Mouse (Mus musculus): Measurements from ENCODE around the gene B4galt5.

DNA sequence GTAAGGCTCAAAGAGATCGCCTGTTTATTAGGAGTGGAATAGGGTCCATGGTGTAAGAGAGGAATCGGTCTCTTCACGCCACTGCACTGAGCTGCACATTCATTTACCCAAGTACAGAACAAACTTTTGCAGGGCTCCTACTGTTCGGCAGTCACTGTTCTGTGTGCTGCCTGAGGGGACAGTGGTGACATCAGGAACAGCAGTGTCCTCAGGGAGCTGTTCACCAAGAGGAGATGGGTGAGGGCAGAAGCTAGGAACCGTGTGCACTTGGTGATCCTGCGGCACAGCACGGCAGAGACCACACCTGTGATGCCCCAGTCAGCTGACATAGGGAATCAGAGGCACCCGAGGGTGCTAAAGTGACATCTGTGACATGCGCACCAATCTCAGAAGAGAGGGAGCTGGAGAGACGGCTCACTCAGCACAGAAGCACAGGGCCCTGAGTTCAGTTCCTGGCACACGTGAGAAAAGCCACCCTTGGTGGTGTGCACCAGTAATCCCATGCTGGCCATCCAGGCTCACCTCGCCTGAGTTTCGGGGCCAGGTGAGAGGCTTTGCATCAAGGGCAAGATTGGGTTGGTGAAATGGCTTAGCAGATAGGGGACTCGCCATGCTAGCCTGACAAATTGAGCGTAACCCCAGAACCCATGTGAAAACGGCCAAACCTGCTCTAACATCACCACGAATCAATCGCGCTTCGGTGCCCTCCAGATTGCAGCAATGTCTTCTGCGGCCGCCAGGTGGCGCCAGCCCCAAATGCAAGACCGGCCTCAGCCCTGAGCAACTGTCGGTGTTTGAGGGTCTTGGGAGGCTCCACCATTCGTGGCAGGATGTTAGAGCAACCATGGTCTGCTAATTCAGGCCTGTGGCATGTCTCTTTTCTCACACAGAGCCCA lies 68.6 kb downstream of the B4galt5 start:
- TF ChIP-seq MAFK (IDR thresholded peaks at IDR 0.05; ENCODE audit: insufficient read depth, low read depth, low read length) (no peak), CHD2 (IDR thresholded peaks at IDR 0.05; ENCODE audit: low read depth, low read length) (no peak)
